Mouse (Mus musculus) urinary bladder, adult 2 months (tissue): ENCODE measurements around the gene Prdm10. TPM values are rescaled to one million over a fixed set of nuclear protein-coding genes. Genes with fewer than 3 reads are reported as not detected.

Source experiments
- DNase-seq: peaks from one replicate; pipeline ENCODE4 v3.0.0; 2022; ENCODE audit warnings: low spot score
- polyA plus RNA-seq: library from polyadenylated mRNA; depleted of rRNA; stranded (reverse); fragments of >200 nt; gene quantifications from 2 replicates; pipeline ENCODE4 v1.2.3, GENCODE M21; 2012

Gene Prdm10
- polyA plus RNA-seq, 1 experiment, result 7.4 TPM

- DNase-seq, result no peak
Measured at GRCm38 (mm10) chr9:31262226-31263105, 17.9 kb upstream of the Prdm10 start.

GRCm38 (mm10) chr9:31266013-31266659 is 14.2 kb upstream of the Prdm10 start:
- DNase-seq, result no peak

GRCm38 (mm10) chr9:31271221-31272015 is 8.9 kb upstream of the Prdm10 start:
- no peak for DNase-seq

- DNase-seq, result no peak
Measured at GRCm38 (mm10) chr9:31272160-31272559, 8.2 kb upstream of the Prdm10 start.

- DNase-seq, result no peak
Measured at GRCm38 (mm10) chr9:31278651-31279050, 1.7 kb upstream of the Prdm10 start.

- DNase-seq, result no peak
Measured at GRCm38 (mm10) chr9:31279306-31279705, 1.0 kb upstream of the Prdm10 start.

- DNase-seq, result peak; percentile 88
Measured at GRCm38 (mm10) chr9:31279885-31280365, 413 bp upstream of the Prdm10 start.

- DNase-seq, result peak; percentile 88
Measured at GRCm38 (mm10) chr9:31281011-31281662, 799 bp downstream of the Prdm10 start.

- DNase-seq, result no peak
Measured at GRCm38 (mm10) chr9:31281663-31282015, 1.3 kb downstream of the Prdm10 start.

GRCm38 (mm10) chr9:31282536-31282935 is 2.2 kb downstream of the Prdm10 start:
- DNase-seq, result no peak

GRCm38 (mm10) chr9:31283044-31283443 is 2.7 kb downstream of the Prdm10 start:
- DNase-seq, result no peak

GRCm38 (mm10) chr9:31283911-31284310 is 3.6 kb downstream of the Prdm10 start:
- no peak for DNase-seq

GRCm38 (mm10) chr9:31290201-31290862 is 10.0 kb downstream of the Prdm10 start:
- peak; percentile 28 for DNase-seq

GRCm38 (mm10) chr9:31291978-31292377 is 11.6 kb downstream of the Prdm10 start:
- no peak for DNase-seq

GRCm38 (mm10) chr9:31293208-31293607 is 12.9 kb downstream of the Prdm10 start:
- no peak for DNase-seq

- DNase-seq, result no peak
Measured at GRCm38 (mm10) chr9:31295311-31295710, 15.0 kb downstream of the Prdm10 start.

- DNase-seq, result no peak
Measured at GRCm38 (mm10) chr9:31296293-31296692, 16.0 kb downstream of the Prdm10 start.

GRCm38 (mm10) chr9:31298751-31299150 is 18.4 kb downstream of the Prdm10 start:
- DNase-seq, result no peak

- DNase-seq, result no peak
Measured at GRCm38 (mm10) chr9:31300525-31300924, 20.2 kb downstream of the Prdm10 start.

- DNase-seq, result no peak
Measured at GRCm38 (mm10) chr9:31301107-31301506, 20.8 kb downstream of the Prdm10 start.
